Mouse (Mus musculus) neural tube, embryonic 12.5 days (tissue): ENCODE measurements around the gene Alcam. TPM values are rescaled to one million over a fixed set of nuclear protein-coding genes. Genes with fewer than 3 reads are reported as not detected.

Source experiments
- ATAC-seq: fragments of 200-750 bp; cut with Nextera tagmentation; 2 replicates; pipeline ENCODE4 v1.8.0; 2017; ENCODE audit warnings: low read depth, mild to moderate bottlenecking, moderate TSS enrichment, moderate library complexity; ENCODE audit not compliant: low FRiP score
- H3K27ac ChIP-seq: fragments of 300-500 bp; sonication (generic); 2 replicates; pipeline ENCODE4 v1.5.1; 2016
- H3K27me3 ChIP-seq: fragments of 300-500 bp; sonication (generic); replicated peaks from 2 replicates; pipeline ENCODE4 v1.6.1; 2016; ENCODE audit warnings: mild to moderate bottlenecking
- H3K36me3 ChIP-seq: fragments of 300-500 bp; sonication (generic); 2 replicates; pipeline ENCODE4 v1.6.1; 2016; ENCODE audit warnings: mild to moderate bottlenecking
- H3K4me1 ChIP-seq: fragments of 300-500 bp; sonication (generic); 2 replicates; pipeline ENCODE4 v1.6.1; 2016
- H3K4me2 ChIP-seq: fragments of 300-500 bp; sonication (generic); replicated peaks from 2 replicates; pipeline ENCODE4 v1.6.1; 2016; ENCODE audit warnings: mild to moderate bottlenecking
- H3K4me3 ChIP-seq: fragments of 300-500 bp; sonication (generic); 2 replicates; pipeline ENCODE4 v1.5.1; 2016
- H3K9ac ChIP-seq: fragments of 300-500 bp; sonication (generic); 2 replicates; pipeline ENCODE4 v1.6.1; 2016; ENCODE audit warnings: mild to moderate bottlenecking
- H3K9me3 ChIP-seq: fragments of 300-500 bp; sonication (generic); 2 replicates; pipeline ENCODE4 v1.6.1; 2016; ENCODE audit warnings: mild to moderate bottlenecking
- WGBS: fragments of 180-500 bp; shearing (Covaris S2); methylation state at CpG from one replicate; pipeline ENCODE4 v1.1.7; 2016; 5-methylcytosine and 5-hydroxymethylcytosine counted together
- polyA plus RNA-seq: library from polyadenylated mRNA; unstranded; fragments of >200 nt; fragmentation: Nextera tagmentation; extraction: Ambion mirVana; gene quantifications from 2 replicates; pipeline ENCODE4 v1.2.1, GENCODE M21; 2016

Gene Alcam
- polyA plus RNA-seq, 1 experiment from 2014 or later = 13.9 TPM

DNA sequence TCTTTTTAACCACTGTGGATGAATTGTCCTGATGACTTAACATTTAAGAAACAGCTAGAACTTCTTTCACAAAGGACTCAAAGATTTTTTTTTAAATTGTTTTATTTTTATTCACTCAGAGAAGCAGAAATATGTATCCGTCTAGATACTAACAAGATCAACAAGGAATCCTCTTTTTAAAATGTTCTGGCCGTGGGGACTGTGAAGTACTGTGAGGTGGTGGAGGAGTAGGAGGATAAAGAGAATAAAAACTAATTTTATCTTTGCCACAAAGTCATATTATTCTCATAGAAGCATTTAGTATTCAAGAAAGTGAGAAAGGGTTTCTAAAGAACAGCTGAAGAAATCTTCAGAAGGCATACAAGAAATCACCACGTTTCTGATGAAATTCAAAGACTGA is 54.8 kb downstream of the Alcam start:
- H3K27ac ChIP-seq = no peak overlapping the region
- H3K36me3 ChIP-seq = no peaks in the 10 kb centered on the region
- whole genome bisulfite sequencing = 85% methylated on average over 3 of the region's 3 CpGs
- no peaks in the 10 kb centered on the region for H3K9me3 ChIP-seq
- ATAC-seq = no peak
- H3K27me3 ChIP-seq = no peaks in the 10 kb centered on the region
- H3K4me2 ChIP-seq = no peak overlapping the region
- H3K4me3 ChIP-seq = no peak overlapping the region
- H3K9ac ChIP-seq = no peak overlapping the region
- no peaks in the 10 kb centered on the region for H3K4me1 ChIP-seq

DNA sequence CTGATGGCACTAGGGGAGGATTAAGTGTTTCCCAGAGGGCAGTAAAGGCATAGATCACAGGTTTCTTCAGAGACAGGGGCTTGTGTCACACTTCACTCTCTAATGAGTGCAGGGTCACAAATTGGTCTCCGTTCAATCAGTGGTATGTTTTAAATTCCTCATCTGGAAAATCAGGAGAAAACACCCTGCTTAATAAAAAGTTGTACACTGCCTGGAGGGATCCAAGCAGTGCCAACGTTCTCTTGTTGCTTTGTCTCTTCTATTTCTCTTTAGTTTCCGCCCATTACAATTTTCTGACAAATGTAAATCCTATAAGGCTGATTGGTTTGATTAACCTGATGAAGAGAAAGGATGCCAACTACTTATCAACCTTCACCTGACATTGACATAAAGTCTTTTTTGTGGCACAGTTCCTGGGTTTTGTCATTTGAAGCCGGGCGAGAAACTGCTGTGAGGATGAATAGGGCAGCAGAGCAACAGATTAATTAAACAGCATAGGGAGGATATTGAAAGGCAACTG is 67.0 kb downstream of the Alcam start:
- Histone ChIP-seq H3K36me3 (no peaks in the 10 kb centered on the region), H3K4me1 (no peaks in the 10 kb centered on the region), H3K27ac (no peak overlapping the region), H3K4me3 (no peak overlapping the region), H3K4me2 (no peak overlapping the region), H3K9ac (no peak overlapping the region), H3K9me3 (no peaks in the 10 kb centered on the region), H3K27me3 (no peaks in the 10 kb centered on the region)
- 48% methylated on average over 5 of the region's 5 CpGs for WGBS
- 0 out of 2 replicates have a peak, but pooled peaks have one; percentile 25 for ATAC-seq

DNA sequence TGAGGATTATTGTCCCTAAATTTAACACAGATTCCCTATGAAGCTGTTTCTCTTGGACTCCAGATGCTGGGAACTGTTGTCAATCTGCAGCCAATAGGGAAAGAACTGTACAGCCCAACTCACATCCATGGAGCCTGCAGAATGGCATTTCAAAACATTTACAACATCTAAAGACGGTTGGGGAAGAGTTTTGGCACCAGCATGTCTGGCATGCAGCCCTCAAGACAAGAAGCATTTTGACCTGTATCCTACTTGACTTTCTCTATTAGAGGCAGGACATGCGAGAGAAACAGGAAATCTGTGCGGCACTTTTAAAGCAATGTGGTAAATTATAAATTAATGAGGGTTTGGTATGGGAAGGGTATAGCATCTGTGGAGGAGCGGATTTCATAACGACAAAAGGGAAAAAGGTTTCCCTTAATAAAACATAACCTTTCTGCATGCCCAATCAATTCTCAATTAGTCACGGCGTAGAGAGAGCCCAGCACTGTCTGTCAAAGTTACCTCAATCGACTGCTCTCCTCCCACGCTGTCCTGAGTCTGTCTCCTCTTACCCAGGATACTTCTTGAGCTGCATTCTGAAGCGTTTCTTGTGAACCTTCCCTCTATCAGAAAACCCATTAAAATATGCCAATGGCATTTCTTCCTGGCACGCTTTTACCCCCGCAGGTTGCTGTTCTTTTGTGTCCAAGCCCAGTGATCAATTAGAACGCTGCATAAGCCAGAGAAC is 70.3 kb downstream of the Alcam start:
- Histone ChIP-seq H3K27ac (no peak overlapping the region), H3K9ac (no peak overlapping the region), H3K36me3 (no peaks in the 10 kb centered on the region), H3K4me2 (no peak overlapping the region), H3K27me3 (no peaks in the 10 kb centered on the region), H3K9me3 (no peaks in the 10 kb centered on the region), H3K4me1 (no peaks in the 10 kb centered on the region), H3K4me3 (no peak overlapping the region)
- no peak for ATAC-seq
- 55% methylated on average over 13 of the region's 13 CpGs for WGBS

DNA sequence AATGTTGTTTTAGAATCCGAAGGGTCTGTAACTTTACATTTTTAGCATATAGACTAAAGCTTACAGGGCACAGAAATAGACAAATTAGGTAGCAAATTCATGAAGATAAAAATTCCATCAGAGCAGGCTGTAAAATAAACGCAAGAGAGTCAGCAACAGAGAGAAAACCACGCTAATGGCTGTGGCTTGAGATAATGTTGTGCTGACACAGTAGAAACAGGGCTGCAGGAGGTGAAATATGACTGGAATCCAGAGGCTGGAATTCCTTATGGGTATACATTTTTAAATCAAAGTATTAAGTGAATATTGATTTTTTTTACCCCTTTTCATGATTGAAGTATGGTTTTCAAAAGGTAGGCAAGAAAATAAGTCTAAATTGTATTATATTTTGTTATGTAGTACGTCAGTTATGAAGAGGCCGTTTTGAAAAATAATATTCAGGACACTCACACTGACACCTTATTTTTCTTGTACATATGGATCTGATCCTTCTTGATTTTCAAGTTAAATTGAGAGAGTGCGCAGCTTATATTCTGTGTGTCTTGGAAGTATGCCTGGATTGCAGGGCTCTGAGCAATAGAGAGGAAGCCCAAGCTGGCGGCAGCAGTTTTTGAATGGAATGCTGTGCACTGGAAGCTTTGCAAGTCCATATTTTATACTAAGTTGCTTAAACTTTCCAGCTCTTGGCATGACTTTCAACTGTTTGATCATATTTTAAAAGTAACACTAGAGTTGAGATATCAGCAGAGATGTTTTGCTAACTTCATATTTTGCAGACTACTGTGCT is 74.9 kb downstream of the Alcam start:
- H3K4me1 ChIP-seq = no peaks in the 10 kb centered on the region
- WGBS = 77% methylated on average over 7 of the region's 7 CpGs
- no peak for ATAC-seq
- H3K36me3 ChIP-seq = no peaks in the 10 kb centered on the region
- no peak overlapping the region for H3K9ac ChIP-seq
- no peaks in the 10 kb centered on the region for H3K27me3 ChIP-seq
- no peaks in the 10 kb centered on the region for H3K9me3 ChIP-seq
- no peak overlapping the region for H3K4me3 ChIP-seq
- no peak overlapping the region for H3K4me2 ChIP-seq
- no peak overlapping the region for H3K27ac ChIP-seq

DNA sequence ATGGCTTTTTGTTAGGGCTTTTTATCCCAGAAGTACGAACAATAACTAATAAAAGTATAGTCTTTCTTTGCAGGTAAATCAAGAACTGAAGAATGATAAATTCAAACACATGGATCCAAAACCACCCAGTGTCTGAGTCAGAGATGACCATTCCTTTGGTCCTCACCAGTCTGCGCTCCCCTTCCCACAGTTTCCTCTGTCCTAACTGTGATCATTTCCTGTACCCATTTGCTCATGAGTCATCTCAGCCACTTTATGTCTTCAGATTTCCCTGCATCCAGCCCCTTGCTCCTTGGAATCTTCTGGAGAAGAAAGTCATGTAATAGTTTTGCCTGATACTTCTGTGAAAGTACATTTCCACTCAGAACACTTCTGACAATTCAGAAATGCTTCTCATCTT is 77.0 kb downstream of the Alcam start:
- Histone ChIP-seq H3K27me3 (no peaks in the 10 kb centered on the region), H3K4me1 (no peaks in the 10 kb centered on the region), H3K9ac (no peak overlapping the region), H3K27ac (no peak overlapping the region), H3K9me3 (no peaks in the 10 kb centered on the region), H3K36me3 (no peaks in the 10 kb centered on the region), H3K4me2 (no peak overlapping the region), H3K4me3 (no peak overlapping the region)
- WGBS = 96% methylated on average over 2 of the region's 2 CpGs
- ATAC-seq = no peak

DNA sequence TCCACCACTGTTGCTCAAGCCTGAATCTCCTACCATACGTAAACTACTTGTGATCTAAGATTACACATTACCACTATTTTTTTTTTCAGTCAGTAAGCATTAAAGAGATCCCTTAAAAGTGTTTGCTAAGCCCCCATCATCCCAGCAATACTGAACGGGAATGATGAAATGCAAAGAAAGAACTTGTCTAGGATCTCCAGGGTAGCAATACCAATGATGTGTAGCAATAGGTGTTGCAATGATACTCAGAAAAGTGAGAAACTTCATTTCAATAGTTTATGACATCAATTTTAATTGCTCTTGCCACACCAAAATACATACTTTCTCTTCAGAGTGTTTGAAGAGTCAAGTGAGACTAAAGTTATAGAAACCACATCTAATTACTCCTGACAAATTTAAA is 81.9 kb downstream of the Alcam start:
- 91% methylated on average over 2 of the region's 2 CpGs for WGBS
- Histone ChIP-seq H3K4me1 (no peaks in the 10 kb centered on the region), H3K27me3 (no peaks in the 10 kb centered on the region), H3K36me3 (no peaks in the 10 kb centered on the region), H3K9ac (no peak overlapping the region), H3K9me3 (no peaks in the 10 kb centered on the region), H3K4me3 (no peak overlapping the region), H3K27ac (no peak overlapping the region), H3K4me2 (no peak overlapping the region)
- no peak for ATAC-seq

DNA sequence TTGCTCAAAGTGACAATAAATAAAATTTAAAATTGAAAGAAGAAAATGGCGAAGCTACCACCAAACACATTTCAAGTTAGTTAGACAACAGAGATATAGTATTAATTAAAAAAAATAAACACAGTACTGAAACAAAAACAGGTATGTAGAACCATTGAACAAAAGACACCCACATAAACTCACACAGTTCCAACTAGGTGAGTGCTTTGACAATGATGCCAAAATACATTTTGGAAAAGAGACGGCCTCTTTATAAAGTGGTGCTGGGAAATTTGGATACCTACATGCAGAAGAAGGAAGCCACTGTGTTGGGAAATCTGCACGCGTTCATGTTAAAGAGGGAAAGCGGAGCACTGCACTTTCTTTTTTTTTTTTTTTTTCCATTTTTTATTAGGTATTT is 85.4 kb downstream of the Alcam start:
- no peaks in the 10 kb centered on the region for H3K27me3 ChIP-seq
- no peaks in the 10 kb centered on the region for H3K36me3 ChIP-seq
- H3K9ac ChIP-seq = no peak overlapping the region
- H3K27ac ChIP-seq = no peak overlapping the region
- no peak overlapping the region for H3K4me2 ChIP-seq
- H3K9me3 ChIP-seq = no peaks in the 10 kb centered on the region
- no peak overlapping the region for H3K4me3 ChIP-seq
- no peak for ATAC-seq
- 94% methylated on average over 5 of the region's 5 CpGs for WGBS
- H3K4me1 ChIP-seq = no peaks in the 10 kb centered on the region

DNA sequence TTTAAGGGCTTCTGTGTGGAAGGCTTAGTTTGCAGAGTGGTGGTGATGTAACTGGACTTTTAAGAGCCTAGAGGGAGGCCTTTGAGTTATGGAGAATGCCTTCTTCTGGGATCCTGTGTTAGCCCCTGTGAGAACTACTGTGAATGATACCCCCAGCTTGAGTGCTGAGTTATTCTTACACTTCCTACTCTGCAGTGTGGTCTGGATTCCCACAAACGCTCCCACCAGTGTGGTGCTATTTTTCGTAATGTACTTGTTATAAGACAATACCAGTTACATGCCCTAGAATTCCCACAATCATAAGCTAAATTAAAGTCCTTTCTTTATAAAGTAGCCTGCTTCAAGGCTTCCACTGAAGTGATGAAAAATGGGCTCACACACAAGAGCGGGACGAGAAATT is 87.0 kb downstream of the Alcam start:
- no peak for ATAC-seq
- H3K36me3 ChIP-seq = no peaks in the 10 kb centered on the region
- no peak overlapping the region for H3K27ac ChIP-seq
- no peak overlapping the region for H3K4me2 ChIP-seq
- no peak overlapping the region for H3K4me3 ChIP-seq
- H3K4me1 ChIP-seq = no peaks in the 10 kb centered on the region
- no peaks in the 10 kb centered on the region for H3K9me3 ChIP-seq
- no peaks in the 10 kb centered on the region for H3K27me3 ChIP-seq
- H3K9ac ChIP-seq = no peak overlapping the region
- WGBS = 95% methylated on average over 4 of the region's 4 CpGs

DNA sequence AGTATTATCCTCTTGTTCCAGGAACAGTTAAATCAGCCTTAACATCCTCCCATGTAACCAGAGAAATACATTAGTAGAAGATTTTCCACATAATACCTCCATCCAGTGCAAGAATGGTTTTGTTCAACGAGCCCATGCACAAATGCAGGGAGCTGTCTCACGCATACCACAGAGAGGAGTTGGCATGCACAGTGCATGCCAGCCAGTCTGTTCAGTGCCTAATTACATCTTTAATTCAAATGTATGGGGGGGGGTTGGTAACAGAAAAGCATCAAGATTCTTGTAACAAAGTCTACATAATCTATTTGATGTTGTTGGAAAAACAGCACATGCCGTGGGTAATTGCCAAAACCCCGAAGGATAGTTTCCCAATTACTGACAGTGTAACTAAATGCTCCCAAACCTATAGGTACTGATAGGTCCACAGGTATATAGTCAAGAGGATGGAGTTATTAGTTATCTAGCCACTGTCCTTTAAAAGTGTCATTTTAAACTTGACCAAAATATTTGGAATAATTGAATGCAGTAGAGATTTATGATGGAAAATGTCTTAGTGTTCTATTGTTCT is 89.8 kb downstream of the Alcam start:
- no peak for ATAC-seq

DNA sequence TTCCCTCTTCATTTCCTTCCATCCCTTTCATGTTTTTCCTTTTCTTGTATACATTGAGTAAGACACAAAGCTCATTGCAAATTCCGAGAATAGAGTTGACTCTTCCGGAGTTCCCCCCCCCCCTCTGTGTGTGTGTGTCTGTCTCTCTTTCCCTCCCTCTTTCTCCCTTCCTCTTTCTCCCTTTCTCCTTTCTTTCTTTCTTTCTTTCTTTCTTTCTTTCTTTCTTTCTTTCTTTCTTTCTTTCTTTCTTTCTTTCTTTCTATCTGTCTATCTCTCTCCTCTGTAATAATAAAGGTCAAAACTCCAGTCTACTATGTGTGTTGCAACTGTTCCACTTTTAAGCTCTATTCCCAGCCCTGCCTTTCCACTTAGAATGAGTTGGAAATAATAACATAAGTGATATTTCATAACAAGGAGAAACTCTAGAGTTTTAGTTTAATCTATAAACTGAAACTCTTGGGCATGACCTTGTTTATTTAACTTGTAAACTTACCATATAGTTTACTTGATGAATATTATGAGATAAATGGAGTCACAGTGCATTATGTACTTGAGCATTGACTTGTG is 110.3 kb downstream of the Alcam start:
- Histone ChIP-seq H3K27ac (no peak overlapping the region), H3K9ac (no peak overlapping the region), H3K27me3 (no peaks in the 10 kb centered on the region), H3K36me3 (no peaks in the 10 kb centered on the region), H3K9me3 (no peaks in the 10 kb centered on the region), H3K4me2 (no peak overlapping the region), H3K4me3 (no peak overlapping the region), H3K4me1 (no peaks in the 10 kb centered on the region)
- no peak for ATAC-seq
- WGBS = 89% methylated on average over 2 of the region's 2 CpGs

More for the DNA sequence above, 89.8 kb downstream of the Alcam start:
- Histone ChIP-seq H3K36me3 (no peaks in the 10 kb centered on the region), H3K27me3 (no peaks in the 10 kb centered on the region), H3K4me3 (no peak overlapping the region), H3K4me1 (no peaks in the 10 kb centered on the region), H3K4me2 (no peak overlapping the region), H3K9me3 (no peaks in the 10 kb centered on the region), H3K9ac (no peak overlapping the region), H3K27ac (no peak overlapping the region)
- 87% methylated on average over 4 of the region's 4 CpGs for WGBS

DNA sequence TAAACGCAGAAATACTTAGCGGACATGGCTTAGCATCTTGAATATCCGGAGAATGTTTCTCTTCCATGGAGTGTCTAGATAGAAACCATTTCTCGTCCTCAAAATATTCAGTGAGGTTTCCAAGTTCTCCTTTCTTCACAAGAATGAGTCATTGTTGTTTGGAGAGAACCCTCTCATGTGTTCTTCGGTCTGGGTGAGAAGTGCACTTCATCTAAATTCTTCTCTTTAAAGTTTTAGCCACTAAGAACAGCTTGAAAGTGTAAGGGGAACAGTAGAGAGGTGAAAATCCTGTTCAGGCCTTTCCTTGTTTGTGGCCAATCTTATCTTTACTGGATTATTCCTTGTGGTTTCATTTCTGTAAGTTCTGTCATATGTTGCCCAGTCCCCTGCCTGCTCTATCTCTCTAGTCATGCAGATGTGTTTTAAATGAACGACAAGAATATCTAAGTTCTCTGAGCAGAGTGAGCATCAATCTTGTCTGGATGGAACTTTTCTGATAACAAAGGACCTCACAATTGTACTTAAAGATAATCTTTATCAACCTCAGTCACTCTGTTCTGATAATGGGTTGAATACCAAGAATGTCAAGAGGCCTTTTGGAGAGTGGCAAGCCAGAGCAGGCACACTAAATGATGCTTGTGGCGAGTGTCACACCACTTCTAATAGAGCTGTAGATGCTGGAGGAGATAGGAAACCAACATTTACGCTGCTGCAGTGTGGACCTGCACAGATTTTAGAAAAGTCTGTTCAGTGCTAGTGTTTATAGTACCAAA is 111.0 kb downstream of the Alcam start:
- WGBS = 88% methylated on average over 8 of the region's 8 CpGs
- Histone ChIP-seq H3K27ac (no peak overlapping the region), H3K27me3 (no peaks in the 10 kb centered on the region), H3K4me1 (no peaks in the 10 kb centered on the region), H3K9me3 (no peaks in the 10 kb centered on the region), H3K36me3 (no peaks in the 10 kb centered on the region), H3K4me2 (no peak overlapping the region), H3K4me3 (no peak overlapping the region), H3K9ac (no peak overlapping the region)
- ATAC-seq = no peak

DNA sequence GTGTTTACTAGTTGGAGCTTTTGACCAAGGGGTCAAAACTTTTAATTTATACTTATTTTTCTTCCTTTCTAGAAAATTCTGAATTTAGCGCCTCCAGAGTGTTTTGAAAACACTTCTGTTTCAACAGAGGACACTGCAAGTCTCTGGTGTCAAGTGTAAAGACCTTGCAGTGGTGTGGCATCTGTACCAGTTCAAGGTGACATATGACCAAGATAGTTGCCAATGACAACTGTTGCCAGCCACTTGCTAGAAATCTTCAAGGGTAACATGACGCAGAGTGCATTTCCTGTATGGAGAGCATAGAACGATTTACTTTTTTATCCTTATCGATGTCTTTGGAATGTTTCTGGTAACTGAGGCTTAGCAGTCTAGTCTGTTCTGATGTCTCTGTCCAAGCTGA is 119.8 kb downstream of the Alcam start:
- 83% methylated on average over 4 of the region's 4 CpGs for WGBS
- H3K9me3 ChIP-seq = no peaks in the 10 kb centered on the region
- ATAC-seq = no peak
- no peaks in the 10 kb centered on the region for H3K36me3 ChIP-seq
- H3K27me3 ChIP-seq = no peaks in the 10 kb centered on the region
- no peaks in the 10 kb centered on the region for H3K4me1 ChIP-seq
- no peak overlapping the region for H3K4me2 ChIP-seq
- H3K9ac ChIP-seq = no peak overlapping the region
- no peak overlapping the region for H3K27ac ChIP-seq
- H3K4me3 ChIP-seq = no peak overlapping the region
